Mouse (Mus musculus) embryonic fibroblast, embryonic 13.5 days (primary cell): Measurements from ENCODE around the gene Itgb7.

Experiments used
- CTCF ChIP-seq: IDR thresholded peaks from 2 replicates; pipeline ENCODE4 v1.5.1; 2011; ENCODE audit warnings: mild to moderate bottlenecking, control low read depth, low read length, moderate library complexity, borderline replicate concordance; ENCODE audit not compliant: insufficient read depth
- POLR2A ChIP-seq: IDR thresholded peaks from 2 replicates; pipeline ENCODE4 v1.6.1; 2011; ENCODE audit warnings: low read depth, mild to moderate bottlenecking, control low read depth, low read length, moderate library complexity

DNA sequence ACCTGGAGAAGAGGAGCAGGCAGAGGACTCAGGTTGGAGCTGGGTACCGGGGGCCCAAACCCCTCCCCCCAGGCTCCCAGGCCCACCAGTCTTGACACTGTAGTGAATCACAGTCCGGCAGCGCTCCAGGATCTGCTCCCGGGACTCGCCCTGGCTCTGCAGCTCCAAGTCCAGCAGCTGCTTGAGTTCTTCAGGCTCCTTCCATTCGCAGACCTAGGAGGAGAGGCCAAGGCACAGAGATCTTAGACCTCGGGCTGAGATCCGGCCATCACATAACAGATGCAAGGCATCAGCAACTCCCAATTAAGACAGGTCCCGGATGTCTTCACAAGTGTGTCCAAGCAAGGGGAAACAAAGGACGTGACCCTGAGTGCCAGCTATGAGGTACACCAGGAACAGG, 43.6 kb downstream of the Itgb7 start:
- TF ChIP-seq CTCF (no peak), POLR2A (no peak)
